Mouse (Mus musculus): Measurements from ENCODE around the gene Emg1.

Emg1 gene

DNA sequence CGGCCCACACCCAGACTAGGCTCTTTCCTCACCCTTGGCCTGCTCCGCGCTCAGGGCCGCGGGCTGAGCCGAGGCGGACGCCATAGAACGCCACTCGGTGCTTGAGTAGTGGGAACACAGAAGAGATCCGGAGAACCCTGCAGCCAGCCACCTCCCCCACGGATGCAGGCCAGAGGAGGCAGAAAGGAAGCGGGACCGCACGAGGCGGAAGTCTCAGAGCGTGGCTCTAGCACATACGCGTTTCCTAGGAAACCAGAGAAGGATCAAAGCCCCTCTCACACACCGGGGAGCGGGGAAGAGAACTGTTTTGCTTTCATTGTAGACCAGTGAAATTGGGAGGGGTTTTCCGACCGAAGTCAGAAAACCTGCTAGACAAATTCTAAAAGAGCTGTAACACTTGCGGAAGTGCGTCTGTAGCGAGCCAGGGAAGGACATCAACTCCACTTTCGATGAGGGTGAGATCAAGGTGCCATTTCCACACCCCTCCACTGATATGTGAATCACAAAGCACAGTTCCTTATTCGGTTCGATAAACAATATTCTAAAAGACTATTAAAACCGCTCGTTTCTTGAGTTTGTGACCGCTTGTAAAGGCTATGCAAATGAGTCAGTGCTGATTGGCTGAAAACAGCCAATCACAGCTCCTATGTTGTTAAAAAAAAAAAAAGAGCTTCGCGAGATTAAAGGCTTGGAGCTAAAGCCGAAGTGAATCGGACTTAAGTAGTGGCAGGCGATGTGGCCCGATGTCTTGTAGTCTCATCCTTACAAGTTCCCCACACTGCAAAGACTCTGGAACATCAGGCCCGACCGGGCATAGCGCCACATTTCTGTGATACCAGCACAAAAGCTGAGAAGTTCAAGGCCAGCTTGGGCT, 29.1 kb upstream of the Emg1 start, which contains the start of gene Grcc10:
TSS of gene Grcc10 (minus strand) at position 487 of the 874 bp plus-strand sequence.
- peak; percentile 91 to 95 for DNase-seq

DNA sequence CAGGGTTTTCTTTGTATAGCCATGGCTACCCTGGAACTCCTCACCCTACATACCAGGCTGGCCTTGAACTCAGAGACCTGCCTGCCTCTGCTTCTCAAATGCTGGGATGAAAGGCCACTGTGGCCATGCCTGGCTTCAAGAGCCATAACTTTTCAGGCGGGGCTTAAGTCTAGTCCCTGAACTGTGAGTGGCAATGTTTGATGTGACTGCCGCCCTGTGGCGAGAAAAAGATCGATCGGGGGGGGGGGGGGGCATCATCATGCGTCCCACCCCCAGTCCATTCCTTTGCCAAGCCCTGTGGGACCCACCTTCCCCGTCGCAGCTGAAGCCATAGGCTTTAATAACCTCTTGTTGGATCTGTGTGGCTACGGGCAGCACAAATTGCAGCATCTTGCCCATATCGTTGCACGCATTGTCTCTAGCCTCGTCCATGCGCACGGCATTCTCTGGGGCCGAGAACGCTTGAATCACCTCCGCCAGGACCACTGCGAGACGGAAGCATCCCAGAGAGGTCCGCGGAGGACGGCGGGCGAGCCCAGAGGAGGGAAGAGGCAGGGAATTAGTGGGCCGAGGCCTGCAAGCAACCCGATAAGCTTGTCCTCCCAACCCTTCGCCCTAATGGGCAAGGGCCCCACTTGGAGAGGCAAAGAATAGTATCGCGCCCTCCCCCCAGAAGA, 28.4 kb upstream of the Emg1 start:
- DNase-seq = no peak

DNA sequence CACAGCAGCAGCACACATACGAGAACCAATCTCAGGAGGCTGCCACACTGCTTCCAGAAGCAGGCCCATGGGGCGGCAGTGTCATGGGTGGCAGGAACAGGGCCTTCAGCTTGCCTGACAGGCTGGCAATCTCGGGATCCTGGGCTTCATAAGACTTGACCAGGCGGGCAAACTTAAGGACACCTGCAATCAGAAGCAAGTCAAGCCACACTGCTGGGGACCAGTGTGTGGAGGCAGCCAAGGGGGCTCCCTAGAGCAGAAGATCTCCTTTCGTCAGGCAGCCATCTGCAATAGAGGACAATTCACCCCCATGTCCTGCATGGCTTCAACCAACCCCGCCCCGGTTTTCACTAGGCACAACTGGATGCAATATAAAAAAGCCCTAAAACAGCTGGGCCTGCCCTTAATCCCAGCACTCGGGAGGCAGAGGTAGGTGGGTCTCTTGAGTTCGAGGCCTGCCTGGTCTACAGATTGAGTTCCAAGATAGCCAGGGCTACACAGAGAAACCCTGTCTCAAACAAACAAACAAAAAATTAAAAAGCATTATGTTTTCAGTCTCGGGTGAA, 27.3 kb upstream of the Emg1 start:
- no peak for DNase-seq

DNA sequence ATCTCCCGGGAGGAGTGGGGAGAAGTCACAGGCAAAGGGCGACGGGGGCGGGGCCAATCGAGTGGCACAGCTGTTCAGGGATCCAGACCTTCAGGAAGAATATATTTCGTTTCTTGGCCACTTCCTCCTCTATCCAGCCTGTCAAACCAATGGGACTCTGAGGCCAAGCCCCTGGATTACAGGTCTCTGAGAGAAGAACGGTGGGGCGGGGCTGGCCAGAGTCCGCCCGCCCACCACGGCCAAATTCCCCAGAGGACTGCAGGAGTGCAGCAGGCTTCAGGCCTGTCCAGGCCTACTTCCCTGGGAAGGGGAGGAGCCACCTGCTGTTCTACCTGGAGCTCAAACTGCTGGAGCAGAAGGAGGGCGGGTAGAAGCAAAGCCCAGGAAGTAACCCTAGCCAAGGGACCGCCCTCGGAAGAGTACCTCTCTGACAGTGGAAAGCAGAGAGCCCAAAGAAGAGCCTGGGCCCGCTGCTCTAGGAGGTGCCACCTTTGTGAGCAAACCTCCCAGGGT, 26.6 kb upstream of the Emg1 start, which contains the start of gene Ptpn6:
TSS of gene Ptpn6 (minus strand) at position 204 of the 513 bp plus-strand sequence.
- DNase-seq = peak; percentile 48 to 64

DNA sequence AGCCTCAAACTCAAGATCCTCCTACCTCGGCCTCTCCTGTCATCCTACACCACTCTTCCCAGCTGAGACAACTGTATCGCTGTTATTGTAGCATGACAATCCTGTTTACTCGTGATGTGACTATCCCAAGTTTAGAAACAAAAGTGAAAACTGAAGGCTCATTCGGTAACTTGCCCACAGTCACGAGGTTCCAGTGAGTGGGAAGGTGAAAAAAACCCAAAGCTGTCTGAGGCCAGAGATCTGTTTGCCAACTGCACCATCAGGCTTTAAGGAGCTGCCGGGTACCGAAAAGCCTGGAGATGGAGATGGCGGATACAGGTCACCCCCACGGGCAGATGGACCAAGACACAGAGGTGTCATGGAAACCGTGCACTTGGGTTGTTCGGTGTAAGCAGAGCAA, 25.1 kb upstream of the Emg1 start:
- DNase-seq = no peak

DNA sequence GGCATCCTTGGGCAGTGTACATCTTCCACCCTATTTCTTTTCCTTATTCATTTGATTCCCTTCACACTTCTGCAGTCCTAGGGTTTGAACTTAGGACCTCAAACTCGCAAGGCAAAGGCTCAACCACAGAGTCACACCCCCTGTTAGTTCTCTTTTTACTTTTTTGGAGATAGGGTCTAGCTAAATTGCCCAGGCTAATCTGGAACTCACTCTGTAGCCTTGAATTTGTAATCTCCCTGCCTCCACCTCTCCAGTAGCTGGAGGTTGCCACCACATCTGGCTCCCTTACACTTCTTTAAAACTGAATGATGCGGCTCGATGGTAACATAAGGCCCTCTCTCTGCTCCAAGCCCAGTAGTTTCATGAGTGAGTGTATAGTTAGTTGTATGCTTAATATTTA, 22.4 kb upstream of the Emg1 start:
- DNase-seq = no peak

DNA sequence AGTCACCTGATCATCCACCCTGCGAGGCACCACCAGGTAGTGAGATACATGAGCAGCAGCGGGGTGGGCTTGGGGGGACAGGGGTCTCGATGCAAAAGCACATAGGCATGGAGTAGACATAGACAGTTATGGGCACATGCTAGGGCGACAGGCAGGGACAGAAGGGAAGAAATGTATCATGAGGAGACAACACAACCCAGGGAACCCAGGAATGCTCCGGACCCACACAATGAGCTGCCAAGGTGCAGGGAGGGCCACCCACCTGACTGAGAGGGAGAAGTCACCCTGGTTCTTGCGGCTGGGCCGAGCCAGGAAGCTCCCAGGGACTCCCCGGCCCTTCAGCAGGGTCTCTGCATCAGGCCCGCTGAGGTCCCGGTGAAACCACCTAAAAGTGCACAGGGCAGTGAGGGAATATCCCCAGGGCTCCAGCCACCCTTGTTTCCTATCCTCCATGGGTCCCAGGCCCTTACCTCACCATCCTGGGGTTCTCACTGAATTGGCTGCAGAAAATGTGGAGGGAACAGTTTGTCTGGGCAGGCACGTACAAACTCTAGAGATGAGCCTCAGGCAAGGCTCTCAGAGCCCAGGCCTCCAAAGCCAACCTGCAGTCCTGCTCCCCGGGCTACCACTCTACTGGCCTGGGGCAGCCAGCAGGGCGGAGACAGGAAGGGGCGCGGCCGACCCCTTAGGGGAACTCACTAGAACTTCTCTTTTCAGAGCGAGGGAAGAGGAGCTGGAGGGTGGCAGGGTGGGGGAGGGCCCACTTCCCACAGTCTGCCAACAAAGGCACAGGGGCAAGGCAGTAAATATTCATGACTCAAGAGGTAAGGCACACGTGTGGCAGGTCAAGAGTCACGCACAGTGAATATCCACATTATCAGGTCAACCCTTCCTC, 20.7 kb upstream of the Emg1 start:
- peak; percentile 86 to 90 for DNase-seq

DNA sequence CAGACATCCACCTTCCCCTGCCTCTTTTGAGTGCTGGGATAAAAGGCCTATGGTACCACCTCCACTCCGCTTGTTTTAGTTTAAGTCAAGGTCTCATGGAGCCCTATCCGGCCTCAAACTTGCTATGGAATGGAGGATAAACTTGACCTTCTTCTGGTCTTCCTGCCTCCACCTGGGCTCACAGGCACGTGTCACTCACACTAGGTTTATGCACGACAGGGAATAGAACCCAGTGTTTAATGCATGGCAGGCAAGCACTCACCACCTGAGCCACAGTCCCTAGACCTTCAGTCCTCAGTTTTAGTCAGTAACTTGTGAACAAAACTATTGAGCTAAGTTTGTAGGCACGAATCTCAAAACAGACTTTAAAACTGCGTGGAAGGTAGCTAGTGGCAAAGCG, 19.1 kb upstream of the Emg1 start:
- DNase-seq = no peak

DNA sequence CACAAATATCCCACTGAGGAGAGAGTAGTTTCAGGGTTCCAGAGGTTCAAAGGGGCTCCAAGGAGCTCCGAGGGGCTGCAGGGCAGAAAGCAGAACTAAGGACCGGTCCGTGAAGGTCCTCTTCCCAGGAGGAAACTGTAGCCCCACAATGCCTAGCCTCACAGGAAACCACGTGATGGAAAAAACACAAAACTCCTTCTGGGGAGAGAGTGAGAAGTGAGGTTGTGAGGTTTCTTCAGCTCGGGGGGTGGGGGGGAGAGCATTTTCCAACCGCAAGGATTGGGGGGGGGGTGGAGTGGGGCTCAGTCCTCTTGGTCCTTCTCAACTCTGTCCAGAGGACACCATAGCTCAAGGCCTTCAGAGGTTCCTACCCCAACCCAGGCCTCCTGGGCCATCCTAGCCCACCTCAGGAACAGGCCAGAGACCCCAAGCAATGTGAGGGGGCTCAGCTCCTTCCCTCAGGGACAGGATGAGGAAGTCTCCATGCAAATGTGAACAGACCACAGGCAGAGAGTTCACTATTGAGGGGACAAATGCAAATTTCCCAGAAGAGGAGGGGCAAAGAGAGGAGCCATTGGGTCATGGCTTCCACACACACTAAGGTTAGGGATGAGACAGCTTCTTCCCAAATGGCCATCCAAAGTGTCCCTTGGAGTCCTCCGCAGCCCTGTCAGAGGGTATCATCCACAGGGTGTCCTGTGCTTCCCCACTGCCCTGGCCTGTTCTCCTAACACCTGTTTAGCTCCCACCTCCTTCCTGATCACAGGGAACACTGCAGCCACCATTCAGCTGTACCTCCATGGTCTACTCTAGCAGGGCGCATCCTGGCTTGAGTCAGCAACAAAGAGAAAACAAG, 18.1 kb upstream of the Emg1 start:
- peak in 1 of 2 experiments; percentile 58 for DNase-seq

DNA sequence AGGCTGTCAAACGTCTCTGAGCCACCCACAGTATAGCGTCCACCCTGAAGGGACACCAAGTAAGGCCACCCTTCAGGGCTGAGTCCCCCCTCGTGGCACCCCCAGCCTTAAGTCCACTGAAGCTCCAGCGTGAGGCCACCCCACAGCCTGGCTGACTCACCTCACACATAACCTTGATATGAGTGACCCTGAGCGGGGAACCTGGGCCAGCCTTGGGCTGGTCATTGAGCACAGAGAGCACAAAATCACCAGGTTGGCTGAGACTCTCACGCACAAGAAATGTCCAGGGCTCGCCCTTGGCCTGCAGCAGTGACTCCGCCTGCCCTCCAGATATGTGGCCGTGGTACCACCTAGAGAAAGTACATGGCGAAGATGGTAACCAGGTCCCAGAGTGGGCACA, 16.6 kb upstream of the Emg1 start:
- DNase-seq = no peak

DNA sequence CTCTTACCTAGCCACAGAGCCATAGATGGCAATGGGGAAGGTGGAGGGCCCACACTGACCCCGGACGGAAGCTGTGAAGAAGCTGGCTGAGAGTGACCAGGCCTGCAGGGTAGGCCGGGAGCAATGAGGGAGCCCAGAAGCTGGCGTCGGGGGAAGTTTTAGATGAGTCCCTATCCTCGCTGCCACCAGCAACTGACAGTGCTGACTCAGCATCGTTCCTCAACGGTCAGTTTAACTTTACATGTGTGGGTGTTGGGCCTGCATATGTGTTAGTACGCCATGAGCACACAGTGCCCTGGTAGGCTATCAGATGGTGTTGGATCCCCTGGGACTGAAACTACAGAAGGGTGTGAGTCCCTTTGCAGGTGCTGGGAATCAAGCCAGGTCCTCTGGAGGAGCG, 12.5 kb upstream of the Emg1 start:
- DNase-seq = peak in 1 of 2 experiments; percentile 8

DNA sequence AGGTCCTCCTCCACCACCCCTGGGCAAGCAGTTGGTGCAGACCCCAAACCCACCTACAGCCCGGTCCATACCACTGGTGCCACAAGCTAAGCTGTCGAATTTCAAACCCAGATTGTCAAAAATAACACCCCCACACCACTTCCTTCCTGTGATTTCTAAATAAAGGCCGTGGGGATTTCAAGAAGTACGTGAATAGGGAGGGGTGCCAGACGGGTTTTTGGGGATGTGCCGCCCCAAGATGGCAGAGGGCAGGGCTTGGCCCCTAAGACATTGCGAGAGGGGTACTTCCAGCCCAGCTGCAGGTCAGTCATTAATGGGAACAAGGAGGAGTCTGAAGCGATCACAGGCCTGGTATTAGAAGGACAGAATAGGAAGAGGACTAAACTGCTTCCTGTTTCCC, 11.6 kb upstream of the Emg1 start:
- DNase-seq = no peak

DNA sequence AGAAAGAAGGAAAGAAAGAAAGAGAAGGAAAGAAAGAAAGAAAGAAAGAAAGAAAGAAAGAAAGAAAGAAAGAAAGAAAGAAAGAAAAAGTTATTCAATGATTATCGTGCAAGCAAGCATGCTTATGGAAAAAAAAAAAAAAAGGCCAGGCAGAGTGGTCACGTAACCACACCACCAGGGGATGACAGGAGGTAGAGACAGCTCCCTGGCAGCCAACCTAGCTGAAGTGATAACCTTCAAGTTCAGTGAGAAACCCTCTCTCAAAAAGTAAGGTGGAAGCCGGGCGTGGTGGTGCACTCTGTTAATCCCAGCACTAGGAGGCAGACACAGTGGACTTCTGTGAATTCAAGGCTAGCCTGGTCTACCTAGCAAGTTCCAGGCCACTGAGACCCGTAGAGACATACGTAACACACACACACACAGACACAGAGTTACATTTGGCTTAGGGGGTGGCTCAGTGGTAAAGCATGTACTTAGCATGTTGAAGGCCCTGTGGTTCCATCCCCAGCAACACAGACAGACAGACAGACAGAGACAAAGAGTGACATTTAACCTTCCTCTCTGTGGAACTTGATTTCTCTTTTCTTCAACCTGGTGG, 11.0 kb upstream of the Emg1 start:
- DNase-seq = no peak

DNA sequence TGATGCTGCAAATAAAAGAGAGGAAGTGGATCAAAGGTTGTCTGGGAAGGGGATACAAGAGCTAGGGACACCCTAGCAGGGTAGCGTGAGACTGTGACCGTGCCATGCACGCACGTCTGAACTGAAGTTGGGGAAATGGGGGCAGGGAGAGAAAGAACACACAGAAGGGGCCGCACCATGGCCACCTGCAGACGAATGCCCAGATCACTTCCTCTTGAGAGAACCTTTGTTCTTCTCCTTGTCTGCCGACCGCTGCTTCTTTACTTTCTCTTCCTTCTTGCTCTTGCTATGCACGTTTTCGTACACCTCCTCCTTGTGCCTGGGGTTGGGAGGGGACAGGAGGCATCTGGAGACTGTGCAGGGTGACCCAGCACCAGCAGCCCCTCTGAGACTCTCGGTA, 8.9 kb upstream of the Emg1 start:
- peak; percentile 43 to 62 for DNase-seq

DNA sequence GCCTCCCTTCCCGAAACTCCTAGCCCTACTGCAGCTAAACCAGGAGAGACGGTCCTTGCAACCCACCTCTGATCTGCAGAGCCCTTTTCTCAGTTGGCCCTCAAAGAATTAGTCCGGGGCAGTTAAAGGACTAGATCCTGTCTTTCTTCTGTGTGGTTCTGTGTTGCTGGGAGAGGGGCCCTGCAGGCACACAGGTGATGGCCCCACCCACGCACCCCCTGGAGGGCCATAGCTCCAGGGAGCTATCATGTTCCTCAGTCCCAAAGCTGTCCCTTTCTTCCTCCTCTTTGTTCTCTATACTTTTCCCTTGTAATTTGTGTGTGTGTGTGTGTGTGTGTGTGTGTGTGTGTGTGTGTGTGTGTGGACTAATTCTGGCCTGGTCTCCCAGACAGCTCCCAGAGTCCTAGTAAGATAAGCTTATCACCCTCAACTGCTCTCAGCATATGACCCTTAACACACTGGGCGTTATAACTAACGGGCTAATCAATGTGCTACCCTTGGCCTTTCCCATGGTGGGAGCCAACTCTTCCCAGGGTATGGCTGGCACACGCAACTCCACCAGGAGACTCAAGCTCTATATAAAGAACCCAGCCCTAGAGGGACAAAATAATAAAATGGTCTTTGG, 7.5 kb upstream of the Emg1 start:
- no peak for DNase-seq

DNA sequence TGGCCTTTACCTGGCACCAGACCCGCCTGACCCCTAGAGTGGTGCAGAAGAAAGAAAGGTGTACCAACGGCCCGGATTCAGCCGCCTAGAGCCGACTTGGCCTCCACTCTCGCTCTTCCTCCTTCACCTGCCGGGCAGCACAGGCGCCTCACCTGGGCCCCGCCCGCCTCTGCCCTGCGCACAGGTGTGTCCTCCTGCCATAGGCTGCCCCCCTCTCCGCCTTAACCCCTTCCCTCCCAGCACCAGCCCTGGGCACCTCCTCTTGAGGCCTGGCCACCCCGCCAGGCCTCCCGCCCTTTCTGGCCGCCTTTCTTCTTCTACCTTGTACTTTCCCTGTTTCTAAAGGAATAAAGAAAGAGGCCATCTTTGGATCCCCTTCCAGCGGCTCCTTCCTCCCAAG, 6.7 kb upstream of the Emg1 start:
- DNase-seq = no peak

DNA sequence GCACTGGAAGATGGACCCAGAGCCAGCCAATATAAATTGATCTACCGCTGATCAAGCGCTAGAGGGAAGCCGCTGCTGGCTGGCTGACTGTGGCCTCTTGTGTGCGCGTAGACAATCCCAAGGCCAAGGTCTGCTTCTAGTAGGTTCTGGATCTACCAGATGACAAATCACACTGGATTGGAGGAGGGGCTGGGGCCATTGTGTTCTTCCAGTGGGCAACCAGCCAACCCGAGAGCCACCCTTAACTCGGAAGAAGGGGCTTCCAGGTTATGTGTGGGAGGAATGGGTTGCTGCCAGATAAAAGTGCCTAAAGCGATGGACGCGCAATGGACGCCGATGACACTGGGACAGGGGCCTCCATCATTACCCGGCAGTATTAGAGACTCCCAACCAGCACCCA, 6.0 kb upstream of the Emg1 start:
- no peak for DNase-seq

DNA sequence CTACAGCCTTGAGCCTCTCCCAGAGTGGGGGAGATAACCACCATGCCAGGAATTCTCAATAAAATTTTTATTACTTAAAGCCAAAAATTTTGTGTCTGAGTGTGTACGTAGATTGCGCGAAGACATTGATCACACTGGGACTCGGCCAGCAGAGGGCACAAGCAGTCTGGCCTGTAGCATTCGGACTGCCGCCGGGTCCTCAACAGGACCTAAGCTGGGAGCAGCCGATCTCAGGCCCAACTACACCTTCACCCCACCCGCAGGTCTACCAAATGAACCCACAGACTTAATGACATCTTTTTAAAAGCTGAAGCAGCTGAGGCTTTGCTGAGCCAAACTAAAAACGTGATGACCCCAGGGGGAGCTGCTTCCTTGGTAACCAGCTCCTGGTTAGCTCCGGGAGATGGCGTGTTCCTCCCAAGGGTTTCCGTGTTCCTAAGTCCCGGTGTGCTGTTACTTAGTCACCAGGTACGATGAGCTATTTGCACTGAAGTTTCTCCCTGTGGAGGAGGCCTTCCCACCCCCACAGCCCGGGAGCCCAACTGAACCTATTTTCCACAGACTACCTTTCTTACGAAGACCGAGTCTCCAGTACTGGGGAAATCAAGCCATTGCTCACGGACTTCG, 5.0 kb upstream of the Emg1 start:
- peak; percentile 60 to 64 for DNase-seq

DNA sequence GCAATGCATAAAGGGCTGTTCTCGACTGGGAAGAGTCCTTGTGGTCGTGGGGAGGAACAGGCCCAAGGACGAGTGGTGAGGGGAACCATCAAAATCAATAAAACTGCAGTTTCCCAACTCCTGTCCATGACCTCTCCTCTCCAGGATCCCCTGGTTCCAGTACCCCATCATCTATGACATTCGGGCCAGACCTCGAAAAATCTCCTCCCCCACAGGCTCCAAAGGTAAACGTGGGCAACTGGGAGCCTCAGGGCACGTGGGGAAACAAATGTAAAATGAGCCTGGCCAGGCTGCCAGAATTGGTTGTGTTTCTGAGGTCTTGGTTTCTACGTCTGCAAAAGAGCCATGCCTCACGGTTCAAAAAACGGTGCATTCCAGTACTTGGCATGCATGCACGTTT, 940 bp upstream of the Emg1 start:
- no peak for DNase-seq

DNA sequence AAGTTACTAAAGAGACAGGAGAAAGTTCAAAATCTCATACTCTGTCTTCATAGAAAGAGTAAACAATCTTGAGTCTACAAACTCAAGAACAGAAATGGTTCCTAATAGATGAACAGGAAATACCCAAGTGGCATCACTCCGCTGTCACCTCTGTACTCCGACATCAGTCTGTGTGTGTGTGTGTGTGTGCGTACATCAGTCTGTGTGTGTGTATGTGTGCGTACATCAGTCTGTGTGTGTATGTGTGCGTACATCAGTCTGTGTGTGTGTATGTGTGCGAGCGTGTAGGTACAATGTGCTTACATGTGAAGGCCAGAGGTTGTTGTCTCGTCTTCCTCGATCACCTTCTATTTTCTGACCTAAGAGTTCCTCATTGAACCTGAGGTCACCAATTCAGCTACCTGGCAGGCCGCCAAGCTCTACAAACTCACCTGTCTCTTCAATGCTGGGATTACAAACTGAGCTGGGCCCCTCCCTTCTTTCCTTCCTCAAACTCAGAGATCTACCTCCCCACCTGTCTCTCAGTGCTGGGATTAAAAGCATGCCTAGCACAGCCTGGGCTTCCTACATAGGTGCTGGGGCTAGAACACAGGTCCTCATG, 3.6 kb downstream of the Emg1 start:
- no peak for DNase-seq
